Mouse (Mus musculus): ENCODE data around the gene Col25a1. TPM values are rescaled to one million over a fixed set of nuclear protein-coding genes. Genes with fewer than 3 reads are reported as not detected.

Gene Col25a1
- polyA plus RNA-seq, 1 experiment from 2014 or later: 7.0 TPM

DNA sequence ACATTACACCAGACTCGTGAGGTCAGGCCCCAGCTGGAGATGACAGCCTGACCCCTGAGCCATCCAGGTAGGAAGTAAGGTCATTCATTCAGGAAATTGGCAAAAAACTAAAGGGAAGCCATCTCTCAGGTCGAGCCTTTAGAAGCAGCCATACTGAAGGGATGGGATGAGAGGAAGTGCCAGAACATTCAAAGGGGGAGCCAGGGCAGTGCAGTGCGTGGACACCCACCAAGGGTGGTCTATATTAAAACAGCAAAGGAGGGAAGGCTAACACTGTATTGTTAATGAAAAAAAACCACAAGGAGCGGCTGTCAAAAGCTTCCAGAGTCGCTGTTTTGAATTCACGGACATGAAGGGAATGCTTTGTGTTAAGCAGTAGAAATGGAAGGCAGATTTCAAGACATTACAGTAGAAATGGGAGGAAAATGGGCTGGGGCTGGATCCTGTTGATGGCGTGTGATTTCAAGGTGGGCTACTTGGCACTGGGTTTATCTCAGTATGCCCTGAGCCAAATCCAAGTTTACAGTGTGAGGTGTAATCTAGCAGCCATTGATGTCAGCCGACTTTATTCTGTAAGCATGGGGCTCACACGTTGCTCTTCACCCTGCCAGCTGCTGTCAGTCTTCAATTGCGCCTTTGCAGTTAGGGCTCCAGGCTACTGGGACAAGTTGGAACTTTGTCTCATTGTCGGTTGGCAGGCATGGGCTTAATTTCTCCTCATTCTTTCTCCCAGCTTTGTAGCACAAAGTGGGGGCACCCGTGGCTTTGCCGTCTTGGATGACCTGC, 312.7 kb downstream of the Col25a1 start:
- Histone ChIP-seq H3K9me3 (ENCODE audit: low read length) (no peaks in the 10 kb centered on the region), H3K4me3 (ENCODE audit: low read depth, low read length) (no peak overlapping the region), H3K27me3 (replicated peaks; ENCODE audit: insufficient read depth, low read length) (no peaks in the 10 kb centered on the region), H3K4me1 (ENCODE audit: insufficient read depth, low read depth, low read length) (no peaks in the 10 kb centered on the region), H3K27ac (ENCODE audit: low read length) (no peak overlapping the region), H3K4me2 (replicated peaks; ENCODE audit: low read depth, low read length) (no peak overlapping the region), H3K9ac (replicated peaks; ENCODE audit: low read depth) (no peak overlapping the region), H3K36me3 (ENCODE audit: insufficient read depth, low read length) (no peaks in the 10 kb centered on the region)
- 40% methylated on average over 13 of the region's 13 CpGs for WGBS
- TF ChIP-seq CTCF (IDR thresholded peaks at IDR 0.05): no peak
- no peak for TF ChIP-seq EP300 (IDR thresholded peaks at IDR 0.05)
- no peak for ATAC-seq
- DNase-seq (ENCODE audit: low spot score): no peak

DNA sequence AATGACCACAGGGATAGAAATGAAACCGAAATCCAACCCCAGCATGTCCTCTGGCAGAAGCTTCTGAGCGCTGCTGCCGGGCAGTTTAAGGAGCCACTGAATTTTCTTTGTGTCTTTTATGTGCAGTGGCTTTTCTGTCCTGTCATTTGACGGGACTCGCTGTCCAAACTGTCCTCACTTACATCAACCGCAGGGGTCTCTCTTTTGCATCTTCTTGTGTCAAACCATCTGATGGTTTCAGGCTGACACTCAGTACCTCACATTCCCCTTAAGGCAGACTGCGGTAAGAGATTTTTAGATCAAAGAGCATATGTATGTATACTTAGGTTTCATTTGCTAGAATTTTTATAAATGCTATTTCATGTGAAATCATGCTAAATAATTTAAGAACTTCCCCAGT, 318.6 kb downstream of the Col25a1 start:
- Histone ChIP-seq H3K27ac (ENCODE audit: low read length) (no peak overlapping the region), H3K4me1 (ENCODE audit: insufficient read depth, low read depth, low read length) (no peaks in the 10 kb centered on the region), H3K9me3 (ENCODE audit: low read length) (no peaks in the 10 kb centered on the region), H3K4me3 (ENCODE audit: low read depth, low read length) (no peak overlapping the region), H3K27me3 (replicated peaks; ENCODE audit: insufficient read depth, low read length) (no peaks in the 10 kb centered on the region), H3K36me3 (ENCODE audit: insufficient read depth, low read length) (no peaks in the 10 kb centered on the region), H3K4me2 (replicated peaks; ENCODE audit: low read depth, low read length) (no peak overlapping the region), H3K9ac (replicated peaks; ENCODE audit: low read depth) (no peak overlapping the region)
- ATAC-seq: no peak
- no peak for DNase-seq (ENCODE audit: low spot score)
- WGBS: 75% methylated on average over 7 of the region's 7 CpGs
- TF ChIP-seq CTCF (IDR thresholded peaks at IDR 0.05) (no peak), EP300 (IDR thresholded peaks at IDR 0.05) (no peak)

DNA sequence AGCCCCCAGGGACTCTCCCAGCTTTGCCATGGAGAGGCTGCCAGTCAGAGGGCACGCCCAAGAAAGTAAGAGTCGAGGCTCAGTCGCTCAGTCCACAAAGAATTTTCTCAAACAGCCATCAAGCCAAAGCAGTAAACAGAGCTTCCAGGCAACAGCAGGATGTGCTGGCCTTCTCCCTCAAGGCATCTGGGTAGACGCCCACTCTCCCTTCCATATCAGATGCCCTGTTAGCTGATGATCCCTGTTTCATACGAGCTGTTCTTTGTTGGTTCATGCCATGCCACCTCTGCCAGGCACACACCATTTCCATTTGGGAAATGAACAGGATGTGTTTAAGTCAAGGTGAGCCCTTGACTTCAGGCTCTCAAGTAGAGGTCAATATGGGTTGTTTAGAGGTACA, 334.1 kb downstream of the Col25a1 start:
- no peak overlapping the region for H3K4me2 ChIP-seq (replicated peaks; ENCODE audit: low read depth, low read length)
- no peaks in the 10 kb centered on the region for H3K27me3 ChIP-seq (replicated peaks; ENCODE audit: insufficient read depth, low read length)
- H3K4me1 ChIP-seq (ENCODE audit: insufficient read depth, low read depth, low read length): no peaks in the 10 kb centered on the region
- ATAC-seq: no peak
- no peak overlapping the region for H3K27ac ChIP-seq (ENCODE audit: low read length)
- no peak for DNase-seq (ENCODE audit: low spot score)
- TF ChIP-seq CTCF (IDR thresholded peaks at IDR 0.05): no peak
- no peak for TF ChIP-seq EP300 (IDR thresholded peaks at IDR 0.05)
- H3K4me3 ChIP-seq (ENCODE audit: low read depth, low read length): no peak overlapping the region
- no peaks in the 10 kb centered on the region for H3K36me3 ChIP-seq (ENCODE audit: insufficient read depth, low read length)
- H3K9me3 ChIP-seq (ENCODE audit: low read length): no peaks in the 10 kb centered on the region; the same call in 1 of the 2 replicates
- no peak overlapping the region for H3K9ac ChIP-seq (replicated peaks; ENCODE audit: low read depth)
- WGBS: 73% methylated on average over 5 of the region's 5 CpGs

DNA sequence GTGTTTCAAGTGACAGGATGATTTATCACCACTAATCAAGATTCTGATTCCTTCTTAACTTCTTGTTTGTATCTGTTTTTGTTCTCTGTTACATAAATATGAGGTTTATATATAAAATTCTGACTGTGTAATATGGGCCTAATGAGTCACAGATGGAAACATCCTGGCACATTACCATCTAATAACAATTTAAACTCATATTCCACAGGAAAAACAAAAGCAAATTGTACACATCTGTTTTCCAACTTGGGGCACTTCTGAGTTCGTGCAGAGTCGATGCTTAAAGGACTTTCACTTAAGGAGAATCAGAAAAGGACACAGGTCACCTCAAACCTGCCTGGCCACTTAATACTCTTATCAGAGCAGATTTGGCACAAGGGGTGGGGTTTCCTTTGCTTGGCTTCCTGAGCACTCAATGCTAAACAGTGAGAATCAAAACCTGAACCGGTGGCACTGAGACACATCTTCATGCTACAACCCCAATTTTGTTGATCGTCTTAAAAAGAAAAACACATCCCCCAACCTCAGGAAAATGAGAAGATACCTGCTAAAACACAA, 342.0 kb downstream of the Col25a1 start:
- Histone ChIP-seq H3K4me3 (ENCODE audit: low read depth, low read length) (no peak overlapping the region), H3K4me2 (replicated peaks; ENCODE audit: low read depth, low read length) (peak overlapping the region; percentile 12; the same call in 1 of the 2 replicates), H3K4me1 (ENCODE audit: insufficient read depth, low read depth, low read length) (peaks cover 5% of the 10 kb centered on the region; the same call in 1 of the 2 replicates), H3K36me3 (ENCODE audit: insufficient read depth, low read length) (no peaks in the 10 kb centered on the region), H3K27me3 (replicated peaks; ENCODE audit: insufficient read depth, low read length) (no peaks in the 10 kb centered on the region), H3K9ac (replicated peaks; ENCODE audit: low read depth) (no peak overlapping the region), H3K27ac (ENCODE audit: low read length) (no peak overlapping the region), H3K9me3 (ENCODE audit: low read length) (no peaks in the 10 kb centered on the region)
- 16% methylated on average over 4 of the region's 4 CpGs for WGBS
- ATAC-seq (peak; percentile 75), DNase-seq (ENCODE audit: low spot score) (peak; percentile 54)
- TF ChIP-seq CTCF (IDR thresholded peaks at IDR 0.05): no peak
- no peak for TF ChIP-seq EP300 (IDR thresholded peaks at IDR 0.05)

DNA sequence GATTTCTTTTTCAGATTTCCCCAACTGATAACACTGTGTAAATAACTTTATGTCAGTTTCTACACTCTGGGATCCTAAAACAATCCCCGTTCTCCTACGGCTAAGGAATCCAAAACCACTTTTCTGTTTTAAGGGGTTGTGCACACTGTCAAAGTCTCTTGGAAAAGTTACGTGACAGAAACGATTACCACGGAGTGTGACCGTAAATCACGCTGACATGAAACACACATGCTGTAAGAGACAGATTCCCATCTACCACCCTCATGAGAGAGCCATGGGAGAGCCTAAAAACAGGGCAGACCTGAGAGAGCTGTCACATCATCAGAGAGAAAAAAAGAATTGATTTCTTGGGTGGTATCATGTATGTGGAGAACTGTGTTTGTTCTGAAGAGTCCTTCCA, 342.7 kb downstream of the Col25a1 start:
- ATAC-seq (no peak), DNase-seq (ENCODE audit: low spot score) (no peak)
- H3K27ac ChIP-seq (ENCODE audit: low read length): no peak overlapping the region
- 31% methylated on average over 7 of the region's 7 CpGs for WGBS
- no peak for TF ChIP-seq EP300 (IDR thresholded peaks at IDR 0.05)
- TF ChIP-seq CTCF (IDR thresholded peaks at IDR 0.05): no peak
- H3K27me3 ChIP-seq (replicated peaks; ENCODE audit: insufficient read depth, low read length): no peaks in the 10 kb centered on the region
- H3K4me3 ChIP-seq (ENCODE audit: low read depth, low read length): no peak overlapping the region
- no peaks in the 10 kb centered on the region for H3K9me3 ChIP-seq (ENCODE audit: low read length)
- no peak overlapping the region for H3K9ac ChIP-seq (replicated peaks; ENCODE audit: low read depth)
- H3K4me1 ChIP-seq (ENCODE audit: insufficient read depth, low read depth, low read length): peaks cover 5% of the 10 kb centered on the region; the same call in 1 of the 2 replicates
- H3K36me3 ChIP-seq (ENCODE audit: insufficient read depth, low read length): no peaks in the 10 kb centered on the region
- peak overlapping the region; percentile 12; the same call in 1 of the 2 replicates for H3K4me2 ChIP-seq (replicated peaks; ENCODE audit: low read depth, low read length)

DNA sequence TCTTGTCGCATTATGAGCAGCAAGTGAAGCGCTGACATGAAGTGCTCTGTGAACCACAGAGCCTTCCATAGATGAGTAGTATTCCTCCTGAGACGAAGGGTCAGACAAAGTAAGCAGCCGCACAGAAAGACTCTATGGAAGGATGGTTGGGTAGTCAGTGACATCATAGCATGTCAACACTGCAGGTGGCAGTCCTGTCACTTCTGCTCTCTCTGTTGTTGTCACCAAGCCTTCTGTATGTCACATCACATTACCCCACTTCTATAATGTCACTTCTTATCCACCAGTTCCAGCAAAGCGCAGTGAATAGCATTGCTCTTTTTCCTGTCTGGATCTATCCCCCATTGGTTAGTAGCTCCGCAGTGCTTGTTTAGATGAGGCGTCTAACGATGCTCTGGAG, 351.2 kb downstream of the Col25a1 start:
- Histone ChIP-seq H3K4me3 (ENCODE audit: low read depth, low read length) (no peak overlapping the region), H3K4me2 (replicated peaks; ENCODE audit: low read depth, low read length) (no peak overlapping the region), H3K9me3 (ENCODE audit: low read length) (no peaks in the 10 kb centered on the region), H3K9ac (replicated peaks; ENCODE audit: low read depth) (no peak overlapping the region), H3K4me1 (ENCODE audit: insufficient read depth, low read depth, low read length) (no peaks in the 10 kb centered on the region), H3K36me3 (ENCODE audit: insufficient read depth, low read length) (no peaks in the 10 kb centered on the region), H3K27me3 (replicated peaks; ENCODE audit: insufficient read depth, low read length) (no peaks in the 10 kb centered on the region), H3K27ac (ENCODE audit: low read length) (no peak overlapping the region)
- DNase-seq (ENCODE audit: low spot score) (no peak), ATAC-seq (no peak)
- TF ChIP-seq CTCF (IDR thresholded peaks at IDR 0.05): no peak
- TF ChIP-seq EP300 (IDR thresholded peaks at IDR 0.05): no peak
- WGBS: 94% methylated on average over 8 of the region's 8 CpGs

Measured in lung, postnatal 0 days (tissue).